Mouse (Mus musculus): Measurements from ENCODE around the gene Rspry1. TPM values are rescaled to one million over a fixed set of nuclear protein-coding genes. Genes with fewer than 3 reads are reported as not detected.

Gene Rspry1
- polyA plus RNA-seq, 1 experiment from 2014 or later: 25.9 TPM

DNA sequence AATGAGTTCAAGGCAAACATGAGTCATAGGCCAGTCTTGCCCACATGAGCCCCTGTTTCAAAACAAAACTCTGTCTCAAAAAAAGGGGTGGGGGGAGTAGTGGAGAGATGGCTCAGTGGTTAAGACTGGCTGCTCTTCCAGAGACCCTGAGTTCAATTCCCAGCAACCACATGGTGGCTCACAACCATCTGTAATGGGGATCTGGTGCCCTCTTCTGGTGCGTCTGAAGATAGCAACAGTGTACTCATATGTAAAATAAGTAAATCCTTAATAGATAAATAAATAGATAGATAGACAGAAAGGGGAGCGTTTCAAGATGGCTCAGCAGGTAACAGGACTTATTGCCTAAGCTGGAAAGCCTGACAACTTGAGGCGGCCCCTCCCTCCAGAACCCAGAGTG lies 78.7 kb downstream of the Rspry1 start:
- H3K27me3 ChIP-seq: no peaks in the 10 kb centered on the region
- POLR2A ChIA-PET: no interaction called here
- in situ Hi-C loops (cut with MboI; ENCODE audit: low pct_unique_long_range_greater_than_20kb): loop anchor here (10.0 kb wide), 1 partner anchor 346 kb away; no protein-coding TSS in a partner anchor
- no peak for DNase-seq (ENCODE audit: low read depth, low spot score)
- CTCF ChIA-PET: interaction anchor here (0.7 kb wide), 1 partner anchor 96 kb away, joined by 3 read pairs; no protein-coding TSS in a partner anchor
- ATAC-seq: no peak
- TF ChIP-seq CTCF (IDR thresholded peaks at IDR 0.05): no peak

DNA sequence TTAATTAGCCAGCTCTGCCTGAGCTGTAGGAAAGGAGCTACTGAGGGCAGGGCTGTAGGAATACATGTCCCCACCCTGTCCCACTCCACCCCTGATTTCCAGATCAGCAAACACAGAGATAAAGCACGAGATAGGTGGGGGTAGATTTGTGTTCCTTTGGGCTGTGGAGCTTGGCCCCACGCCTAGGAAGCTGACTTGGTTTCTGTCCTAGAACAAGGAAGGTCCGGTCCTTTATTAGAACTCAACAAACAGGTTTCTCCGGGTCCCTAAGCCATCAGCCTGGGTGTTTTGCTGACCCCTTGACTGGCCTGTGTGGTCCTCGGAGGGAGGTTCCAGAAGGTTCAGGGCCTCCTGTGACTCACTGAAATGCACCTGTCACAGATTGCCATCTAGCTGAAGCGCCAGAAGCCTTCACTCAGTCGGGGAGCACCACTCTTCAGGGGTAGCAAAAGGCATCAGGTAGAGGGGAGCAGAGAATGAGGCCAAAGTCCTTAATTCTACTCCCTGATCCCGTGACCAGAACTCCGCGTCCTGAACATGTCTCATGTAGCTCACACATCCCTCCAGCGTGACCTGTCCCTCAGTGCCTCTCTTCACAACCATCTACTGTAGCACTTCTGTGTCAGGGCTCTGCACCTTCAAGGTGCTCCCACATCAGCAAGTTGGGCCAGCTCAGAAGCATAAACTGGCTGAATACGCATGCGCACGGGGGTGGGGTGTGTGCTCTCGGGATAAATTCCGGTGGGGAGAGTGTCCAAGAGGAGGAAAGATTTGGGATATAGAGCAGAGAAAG lies 81.2 kb downstream of the Rspry1 start:
- CTCF ChIA-PET: no interaction called here
- in situ Hi-C loops (cut with MboI; ENCODE audit: low pct_unique_long_range_greater_than_20kb): loop anchor here (10.0 kb wide), 1 partner anchor 348 kb away; no protein-coding TSS in a partner anchor
- H3K27me3 ChIP-seq: no peaks in the 10 kb centered on the region
- ATAC-seq (no peak), DNase-seq (ENCODE audit: low read depth, low spot score) (no peak)
- TF ChIP-seq CTCF (IDR thresholded peaks at IDR 0.05): no peak
- POLR2A ChIA-PET: no interaction called here

DNA sequence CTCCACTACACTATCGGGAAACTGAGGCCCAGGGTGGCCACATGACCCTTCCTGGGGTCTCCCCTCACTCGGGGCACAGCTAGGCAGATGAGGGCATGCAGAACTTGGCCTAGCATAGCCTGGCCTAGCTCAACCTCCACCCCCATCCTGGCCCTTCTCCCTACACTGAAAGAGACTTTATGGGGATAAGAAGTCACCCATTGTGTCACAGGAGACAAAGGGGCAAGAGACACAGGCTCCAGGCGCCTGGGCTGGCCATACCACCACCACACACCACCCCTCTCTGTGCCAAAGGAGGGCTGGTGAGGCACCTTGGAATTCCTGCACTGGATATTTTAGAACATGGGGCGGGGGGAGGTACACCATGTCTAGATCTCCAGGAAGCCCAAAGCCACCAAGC lies 82.5 kb downstream of the Rspry1 start:
- no peak for DNase-seq (ENCODE audit: low read depth, low spot score)

DNA sequence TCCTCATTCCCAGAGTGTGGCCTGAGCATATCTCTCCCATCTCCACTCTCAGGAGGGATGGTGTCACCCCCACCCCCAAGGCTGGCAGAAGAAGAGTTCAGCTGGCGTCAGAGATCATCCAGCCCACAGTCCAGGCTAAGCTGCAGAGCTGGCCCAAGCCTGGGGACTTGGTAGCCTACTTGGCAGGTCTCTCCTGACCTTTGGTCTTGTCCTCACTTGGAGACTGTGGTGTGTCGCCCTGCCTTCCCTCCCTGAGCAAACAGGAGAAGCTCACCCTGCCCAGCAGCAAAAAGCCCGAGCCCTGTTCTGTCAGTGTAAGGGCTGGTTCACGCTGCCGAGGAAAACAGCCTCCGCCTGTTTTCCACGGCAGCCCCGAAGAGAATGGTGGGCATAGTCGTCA lies 84.2 kb downstream of the Rspry1 start:
- CTCF ChIA-PET: interaction anchor here (1.4 to 1.6 kb wide), 3 partner anchors 18 to 128 kb away, joined by 3 to 4 read pairs (median 4); no protein-coding TSS in a partner anchor
- in situ Hi-C loops (cut with MboI; ENCODE audit: low pct_unique_long_range_greater_than_20kb): loop anchor here (5.0 to 10.0 kb wide), 2 partner anchors 94 to 351 kb away; no protein-coding TSS in a partner anchor
- H3K27me3 ChIP-seq: no peaks in the 10 kb centered on the region
- no peak for ATAC-seq
- DNase-seq (ENCODE audit: low read depth, low spot score): no peak
- TF ChIP-seq CTCF (IDR thresholded peaks at IDR 0.05): no peak
- POLR2A ChIA-PET: no interaction called here

More for the DNA sequence above, 82.5 kb downstream of the Rspry1 start:
- POLR2A ChIA-PET: no interaction called here
- CTCF ChIA-PET: no interaction called here
- in situ Hi-C loops (cut with MboI; ENCODE audit: low pct_unique_long_range_greater_than_20kb): loop anchor here (10.0 kb wide), 1 partner anchor 349 kb away; no protein-coding TSS in a partner anchor
- ATAC-seq: no peak
- H3K27me3 ChIP-seq: no peaks in the 10 kb centered on the region
- TF ChIP-seq CTCF (IDR thresholded peaks at IDR 0.05): no peak

DNA sequence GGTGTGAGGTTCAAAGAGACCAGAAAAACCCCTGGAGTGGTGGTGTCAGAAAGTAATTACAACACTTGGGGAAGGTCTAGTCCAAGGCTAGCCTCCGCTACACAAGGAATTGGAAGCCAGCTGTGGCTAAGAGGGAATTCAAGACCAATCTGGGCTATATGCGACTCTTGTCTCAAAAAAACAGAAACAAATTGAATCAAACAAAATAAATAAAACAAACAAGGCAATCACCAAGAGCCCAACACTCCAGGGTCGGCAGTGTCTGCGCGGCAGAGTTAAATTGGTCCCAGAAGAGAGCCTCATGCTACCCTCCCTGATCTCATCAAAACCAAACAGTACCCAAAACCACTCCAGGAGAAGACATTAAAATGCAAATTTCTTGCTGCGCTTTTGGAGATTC lies 93.0 kb downstream of the Rspry1 start:
- no peak for TF ChIP-seq CTCF (IDR thresholded peaks at IDR 0.05)
- ChIA-PET CTCF (no interaction called here), POLR2A (no interaction called here)
- ATAC-seq (no peak), DNase-seq (ENCODE audit: low read depth, low spot score) (no peak)
- in situ Hi-C loops (cut with MboI; ENCODE audit: low pct_unique_long_range_greater_than_20kb): no loop called here
- H3K27me3 ChIP-seq: peaks cover 23% of the 10 kb centered on the region

DNA sequence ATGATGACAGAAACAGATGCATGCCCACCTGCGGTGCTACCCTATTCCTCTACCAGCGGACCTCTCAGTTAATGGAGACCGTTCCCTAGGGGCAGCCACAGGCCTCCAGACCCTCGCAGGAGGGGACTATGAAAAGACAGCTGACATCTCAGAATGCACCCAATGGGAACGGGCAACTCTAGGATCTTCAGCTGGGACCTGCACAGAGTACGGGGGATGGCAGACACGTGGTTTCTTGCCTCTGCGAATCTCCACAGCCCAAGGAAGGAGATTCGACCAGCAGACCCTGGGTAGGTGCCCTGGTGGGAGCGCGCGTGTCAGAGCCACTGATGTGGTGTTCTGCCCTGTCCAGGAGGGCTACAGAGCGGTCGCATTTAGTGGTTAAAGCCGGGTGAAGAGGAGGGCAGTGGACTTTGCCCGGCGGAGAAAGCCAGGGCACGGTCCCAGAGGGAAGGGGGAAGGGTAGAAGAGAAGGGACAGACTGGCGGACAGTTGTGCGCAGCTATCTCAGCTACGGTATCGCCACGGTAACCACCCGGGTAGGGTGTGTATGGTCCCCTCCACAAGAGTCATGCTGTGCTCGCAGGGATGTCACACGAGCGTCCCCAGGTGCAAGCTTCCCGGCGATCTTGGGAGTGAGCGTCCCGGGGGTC lies 93.7 kb downstream of the Rspry1 start:
- H3K27me3 ChIP-seq: peaks cover 23% of the 10 kb centered on the region
- ATAC-seq: no peak
- in situ Hi-C loops (cut with MboI; ENCODE audit: low pct_unique_long_range_greater_than_20kb): no loop called here
- CTCF ChIA-PET: no interaction called here
- DNase-seq (ENCODE audit: low read depth, low spot score): no peak
- POLR2A ChIA-PET: no interaction called here
- TF ChIP-seq CTCF (IDR thresholded peaks at IDR 0.05): no peak

DNA sequence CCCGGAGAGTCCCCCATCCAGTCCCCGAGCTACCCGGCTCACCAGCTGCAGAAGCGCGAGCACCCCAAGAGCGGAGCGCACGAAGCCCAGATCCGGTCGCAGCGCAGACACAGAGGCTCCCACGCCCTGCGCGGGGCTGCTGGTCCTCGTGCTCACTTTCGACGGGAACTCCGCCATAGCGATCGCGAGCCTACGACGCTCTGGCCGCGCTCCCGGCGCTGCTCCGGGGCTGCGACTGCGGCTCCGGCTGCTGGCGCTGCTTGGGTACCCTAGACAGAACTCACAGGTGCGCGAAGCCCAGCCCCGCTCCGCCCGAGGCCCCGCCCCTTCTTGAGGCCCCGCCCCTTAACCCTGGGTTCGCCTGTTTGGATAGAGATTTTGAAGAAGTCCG lies 94.3 kb downstream of the Rspry1 start, which contains the start of gene Pllp:
Pllp (minus strand) TSS at position 285 of the 391 bp plus-strand sequence.
- ATAC-seq (no peak), DNase-seq (ENCODE audit: low read depth, low spot score) (no peak)
- POLR2A ChIA-PET: no interaction called here
- no peak for TF ChIP-seq CTCF (IDR thresholded peaks at IDR 0.05)
- peaks cover 23% of the 10 kb centered on the region for H3K27me3 ChIP-seq
- in situ Hi-C loops (cut with MboI; ENCODE audit: low pct_unique_long_range_greater_than_20kb): no loop called here
- CTCF ChIA-PET: no interaction called here

DNA sequence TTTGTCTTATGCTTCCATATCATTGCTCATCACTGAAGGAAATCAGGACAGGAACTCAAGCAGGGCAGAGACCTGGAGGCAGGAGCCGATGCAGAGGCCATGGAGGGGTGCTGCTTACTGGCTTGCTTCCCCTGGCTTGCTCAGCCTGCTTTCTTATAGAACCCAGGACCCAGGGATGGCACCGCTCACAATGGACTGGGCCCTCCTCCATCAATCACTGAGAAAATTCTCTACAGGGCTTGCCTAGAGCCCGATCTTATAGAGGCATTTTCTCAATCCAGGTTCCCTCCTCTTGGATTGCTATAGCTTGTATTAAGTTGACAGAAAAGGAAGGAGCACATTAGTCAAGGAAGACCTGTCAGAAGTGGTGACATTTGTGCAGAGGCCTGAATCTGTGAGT lies 94.8 kb downstream of the Rspry1 start:
- DNase-seq (ENCODE audit: low read depth, low spot score): no peak
- TF ChIP-seq CTCF (IDR thresholded peaks at IDR 0.05): no peak
- CTCF ChIA-PET: interaction anchor here (1.3 kb wide), 1 partner anchor 204 kb away, joined by 3 read pairs; no protein-coding TSS in a partner anchor
- no peak for ATAC-seq
- H3K27me3 ChIP-seq: peaks cover 23% of the 10 kb centered on the region
- in situ Hi-C loops (cut with MboI; ENCODE audit: low pct_unique_long_range_greater_than_20kb): no loop called here
- POLR2A ChIA-PET: interaction anchor here (0.6 to 1.2 kb wide), 2 partner anchors 220 to 224 kb away, joined by 3 read pairs; no protein-coding TSS in a partner anchor

DNA sequence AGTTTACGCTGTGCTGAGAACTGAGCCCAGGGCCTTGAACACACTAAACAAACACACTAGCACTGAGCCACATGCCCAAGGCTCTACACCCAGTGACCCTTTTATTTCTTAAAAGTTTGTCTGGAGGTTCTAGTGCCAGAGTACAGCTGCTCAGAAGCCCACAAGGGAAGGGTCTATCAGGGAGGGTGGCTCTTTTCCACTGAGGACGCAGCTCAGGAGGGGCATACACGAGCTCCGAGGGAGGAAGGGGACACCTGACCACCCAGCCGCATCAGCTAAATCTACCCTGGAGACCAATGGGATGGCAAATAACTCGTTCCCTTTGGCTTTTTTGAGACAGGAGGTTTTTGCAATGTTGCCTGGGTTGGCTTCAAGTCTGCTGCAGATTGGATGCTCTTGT lies 96.2 kb downstream of the Rspry1 start:
- in situ Hi-C loops (cut with MboI; ENCODE audit: low pct_unique_long_range_greater_than_20kb): no loop called here
- POLR2A ChIA-PET: no interaction called here
- peaks cover 23% of the 10 kb centered on the region for H3K27me3 ChIP-seq
- no peak for TF ChIP-seq CTCF (IDR thresholded peaks at IDR 0.05)
- DNase-seq (ENCODE audit: low read depth, low spot score) (no peak), ATAC-seq (no peak)
- CTCF ChIA-PET: interaction anchor here (2.8 kb wide), 1 partner anchor 206 kb away, joined by 9 read pairs; no protein-coding TSS in a partner anchor

DNA sequence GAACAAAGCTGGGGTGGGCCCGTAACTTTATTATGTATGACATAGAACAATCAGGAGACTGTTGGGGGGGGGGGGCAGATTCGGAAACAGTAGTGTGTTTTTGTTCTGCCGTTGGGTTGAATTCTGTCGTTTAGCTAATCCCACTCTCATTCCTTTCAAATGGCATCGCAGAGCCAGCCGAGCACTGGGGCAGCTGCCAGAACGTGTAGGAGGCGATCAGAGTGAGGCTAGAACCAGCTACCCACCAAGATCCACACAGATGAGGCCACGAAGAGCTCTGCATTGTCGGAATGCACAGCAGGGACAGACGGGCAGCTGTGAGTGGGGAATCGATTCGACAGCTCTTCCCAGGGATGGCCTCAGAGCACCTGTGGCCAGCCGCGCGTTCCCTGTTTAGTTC lies 97.6 kb downstream of the Rspry1 start:
- in situ Hi-C loops (cut with MboI; ENCODE audit: low pct_unique_long_range_greater_than_20kb): no loop called here
- CTCF ChIA-PET: interaction anchor here (2.8 kb wide), 1 partner anchor 207 kb away, joined by 9 read pairs; no protein-coding TSS in a partner anchor
- no peak for TF ChIP-seq CTCF (IDR thresholded peaks at IDR 0.05)
- ATAC-seq (no peak), DNase-seq (ENCODE audit: low read depth, low spot score) (no peak)
- H3K27me3 ChIP-seq: peaks cover 20% of the 10 kb centered on the region
- POLR2A ChIA-PET: interaction anchor here (0.6 to 1.1 kb wide), 3 partner anchors 9 to 97 kb away, joined by 3 to 6 read pairs (median 4); no protein-coding TSS in a partner anchor

All from Patski (cell line).